Mouse (Mus musculus): ENCODE results near the gene Baiap2l1.

GRCm38 (mm10) chr5:144247906-144248585, 109.9 kb downstream of the Baiap2l1 start:
- TF ChIP-seq CTCF (conservative IDR thresholded peaks at IDR 0.05; ENCODE audit: insufficient read depth, insufficient read length, low read depth, low read length), result no peak
- TF ChIP-seq POLR2A (IDR thresholded peaks at IDR 0.05; ENCODE audit: low read depth, low read length), result no peak

Measured in kidney, adult 2 months (tissue).